Mouse (Mus musculus) testis, postnatal 14 days (tissue): ENCODE measurements at regions not wholly inside any gene's neighbourhood (a gene's known extent, or its start where the extent isn't known, plus 50 kb on each side); places are given as distances from the start of the nearest gene placed in this dataset.
A peak's percentile ranks its signal among the peaks of the same experiment; 100 is the strongest.
"Not testable (repeated sequence)": the region's sequence is repeated elsewhere in the genome, so short reads cannot be mapped to it uniquely, and the experiment has no call there.

ENCODE experiments used
- DNase-seq: peaks from one replicate; pipeline ENCODE4 v3.0.0; 2021; ENCODE audit warnings: low spot score

DNA sequence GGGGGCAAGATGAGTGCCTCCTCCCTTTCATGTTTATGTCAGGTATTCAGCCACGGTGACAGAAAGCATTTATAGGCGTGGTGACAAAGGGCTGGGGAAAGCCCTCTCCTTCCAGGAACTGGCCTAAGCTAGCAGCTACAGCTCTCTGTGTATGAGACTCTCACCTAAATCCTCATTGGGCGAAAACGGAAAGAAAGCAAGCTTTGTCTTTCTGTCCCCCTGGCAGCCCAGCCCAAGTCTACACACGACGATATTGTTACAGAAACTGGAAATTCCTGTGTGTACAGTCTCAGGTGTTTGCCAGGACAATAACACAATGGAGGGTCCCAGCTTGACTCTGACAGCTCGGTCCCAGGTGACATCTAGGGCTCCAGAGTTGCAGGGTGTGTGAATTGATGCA is 60.0 kb downstream of the Dact2 start:
- no peak for DNase-seq

GRCm38 (mm10) chr17:14141669-14142068 is 62.4 kb downstream of the Dact2 start:
- DNase-seq, result no peak

GRCm38 (mm10) chr17:14140266-14140665 is 63.8 kb downstream of the Dact2 start:
- no peak for DNase-seq

DNA sequence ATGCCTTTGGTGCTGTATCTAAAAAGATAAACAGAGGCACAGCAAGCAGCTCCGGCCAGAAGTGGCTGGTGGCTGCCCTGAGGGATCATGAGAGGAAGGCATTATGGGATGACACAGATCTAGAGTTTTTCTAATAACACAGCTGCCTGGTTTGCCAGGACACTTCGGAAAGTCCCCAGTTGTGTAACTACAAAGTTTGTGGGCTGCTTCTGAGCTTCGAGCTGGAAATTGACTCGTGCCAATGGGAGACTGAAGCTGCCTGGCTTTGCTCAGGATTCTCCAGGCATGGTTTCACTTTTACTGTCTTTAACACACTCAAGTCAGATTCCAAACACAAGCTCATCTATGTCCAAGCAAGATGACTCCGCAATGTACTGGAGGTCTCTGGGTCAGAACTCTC is 65.2 kb downstream of the Dact2 start:
- no peak for DNase-seq

DNA sequence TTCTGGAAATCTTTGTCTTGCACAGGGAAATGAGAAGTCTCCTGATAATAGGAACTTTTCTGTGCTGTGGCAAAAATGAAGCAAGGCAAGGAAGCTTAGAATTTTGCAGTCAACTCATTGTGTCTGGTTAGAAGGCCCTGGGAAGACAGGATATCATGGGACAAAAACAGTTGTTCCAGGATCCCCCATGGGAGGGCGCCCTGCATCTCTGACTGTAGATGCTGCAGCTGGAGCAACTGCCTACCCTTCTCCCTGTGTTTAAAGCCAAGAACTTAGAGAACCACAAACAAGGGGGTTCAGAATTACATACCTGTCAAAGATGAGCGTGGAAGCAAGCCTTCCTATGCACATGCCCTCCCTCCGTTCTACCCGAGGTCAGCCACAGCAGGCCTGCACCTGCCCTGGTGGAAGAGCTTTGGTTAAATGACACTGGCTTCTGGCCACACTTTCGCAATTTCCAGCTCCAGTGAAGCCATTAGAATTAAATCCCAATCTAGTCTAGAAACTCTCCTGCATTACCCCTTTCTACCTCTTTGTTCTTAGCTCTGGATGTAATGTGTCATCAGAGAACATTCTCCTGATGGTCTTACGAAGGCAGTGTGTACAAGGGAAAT is 67.3 kb downstream of the Dact2 start:
- peak; percentile 10 for DNase-seq

- DNase-seq, result no peak
Observed at GRCm38 (mm10) chr17:14134604-14135003, 69.5 kb downstream of the Dact2 start.

GRCm38 (mm10) chr17:14133986-14134385 is 70.1 kb downstream of the Dact2 start:
- no peak for DNase-seq

DNA sequence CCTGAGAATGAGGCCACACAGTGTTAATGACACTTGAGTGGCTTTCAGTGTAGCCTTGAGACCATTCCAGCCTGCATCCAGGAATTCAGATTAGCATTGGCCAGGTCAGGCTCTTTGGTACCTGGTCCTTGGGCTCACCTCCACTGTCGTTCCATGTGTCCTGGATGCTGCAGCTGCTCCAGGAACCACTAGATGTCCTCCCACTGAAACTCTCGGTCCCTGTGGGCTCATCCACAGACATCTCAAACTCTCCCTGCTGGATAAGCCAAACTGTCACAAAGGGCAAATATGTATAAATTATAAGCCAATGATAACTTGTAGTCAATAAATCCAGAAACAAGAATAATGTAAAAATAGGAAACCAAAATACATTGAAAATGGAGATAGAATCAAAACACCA is 67.7 kb upstream of the Gm7358 start:
- DNase-seq, result not testable (repeated sequence)

DNA sequence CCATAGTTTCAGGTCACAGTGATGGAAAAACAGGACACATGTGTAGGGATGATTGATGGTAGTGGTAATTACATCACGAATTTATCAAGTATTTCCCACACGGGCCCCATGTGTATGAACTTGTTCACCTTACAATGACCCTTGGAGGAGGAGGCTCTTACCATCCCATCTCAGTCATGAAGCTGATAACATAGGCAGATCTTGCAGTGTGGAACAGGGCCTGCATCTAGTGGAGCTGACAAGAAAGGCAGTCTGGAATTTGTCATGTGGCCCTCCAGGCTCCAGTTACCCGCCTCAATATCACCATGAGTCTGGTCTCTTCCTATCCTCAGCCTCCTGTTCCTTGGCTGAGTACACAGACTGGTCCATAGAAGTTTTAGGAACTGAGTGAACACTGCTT is 59.5 kb upstream of the Gm7358 start:
- DNase-seq, result no peak

DNA sequence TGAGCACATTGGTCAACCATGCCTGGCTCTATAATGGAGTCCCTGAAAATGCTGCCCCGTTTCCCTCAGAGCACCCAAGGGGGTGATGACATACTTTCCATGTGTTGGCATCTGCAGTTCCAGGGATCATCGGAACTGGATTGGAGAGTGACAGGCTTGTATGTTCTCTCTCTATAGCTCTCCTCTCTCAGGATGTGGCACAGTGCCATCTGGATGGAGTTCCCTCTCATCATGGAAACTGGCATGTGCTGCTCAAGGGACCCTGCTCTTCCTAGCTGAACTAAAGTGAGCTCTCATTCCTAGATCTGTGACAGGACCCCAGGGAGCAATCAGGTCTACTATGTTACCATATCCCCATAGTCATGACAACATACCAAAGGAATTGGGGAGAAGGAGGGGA is 56.9 kb upstream of the Gm7358 start:
- no peak for DNase-seq

GRCm38 (mm10) chr17:14114856-14115255 is 55.5 kb upstream of the Gm7358 start:
- DNase-seq, result no peak

- not testable (repeated sequence) for DNase-seq
Observed at GRCm38 (mm10) chr17:14111692-14112091, 52.4 kb upstream of the Gm7358 start.
